Comparison of ENCODE assay signal across 15 mouse cellular contexts in the genomic region with DNA sequence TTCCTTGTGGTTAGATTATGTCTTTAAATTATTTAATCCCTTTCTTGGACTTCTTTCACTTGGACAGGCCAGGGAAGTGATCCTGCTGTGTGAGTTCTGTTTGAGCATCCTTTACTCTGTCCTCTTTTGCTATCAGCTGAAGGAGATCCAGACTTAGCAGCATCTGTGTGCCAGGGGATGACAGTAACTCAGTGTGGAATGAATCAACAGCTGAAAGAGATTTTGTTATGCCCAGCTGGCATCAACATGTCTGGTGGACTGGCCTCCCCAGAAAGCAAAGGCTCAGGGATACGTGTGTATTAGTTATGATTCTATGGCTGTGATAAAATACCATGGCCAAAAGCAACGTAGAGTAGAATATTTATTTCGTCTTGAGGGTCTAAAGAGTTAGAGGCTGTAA. TPM values are rescaled to one million over a fixed set of nuclear protein-coding genes. Genes with fewer than 3 reads are reported as not detected.
A peak's percentile ranks its signal among the peaks of the same experiment; 100 is the strongest.
DNase-seq lines count a peak whose midpoint lies in the region; ATAC-seq and TF ChIP-seq lines count a peak whose summit lies in the region.
"Had no signal": no experiment of that assay in that cellular context is flagged by ENCODE, and none has a peak within 500 bp of the region (broad histone marks: within the 10 kb centered on the region; RNA-seq: fewer than 3 reads in every experiment).

No protein-coding gene starts in this region.

- H3K27ac ChIP-seq in left cerebral cortex, adult 2 months: peak overlapping the region; percentile 20; the same call in 1 of the 2 replicates
- H3K27ac ChIP-seq: embryonic facial prominence, embryonic 10.5 days; forebrain, embryonic 15.5 days had no signal

- TF ChIP-seq CTCF in left cerebral cortex, adult 2 months (IDR thresholded peaks at IDR 0.05): no peak

- H3K4me3 ChIP-seq in left cerebral cortex, adult 2 months: no peak overlapping the region
- H3K4me3 ChIP-seq: embryonic facial prominence, embryonic 10.5 days; forebrain, embryonic 15.5 days; heart, embryonic 12.5 days had no signal

- peak; percentile 63 for ATAC-seq in frontal cortex, adult (ENCODE audit: low TSS enrichment)

- DNase-seq in frontal cortex, postnatal 10 days (ENCODE audit: low spot score in 2 of 2): no peak
- no peak for DNase-seq in left cerebral cortex, adult 2 months (ENCODE audit: extremely low spot score in 1 of 2, low spot score in 2 of 2)
- DNase-seq in left cerebral cortex, postnatal 25 days (ENCODE audit: low spot score in 2 of 2): no peak
- peak; percentile 66 for DNase-seq in brain, adult 2 months (ENCODE audit: low read depth, low spot score)
- no peak for DNase-seq in cerebellum, postnatal 25 days
- DNase-seq: adrenal gland, adult 2 months; adrenal gland, postnatal 25 days; cerebellum, adult 8-10 months; gastrocnemius, postnatal 14 days; heart, postnatal 36 days had no signal

- intact Hi-C loops in left cerebral cortex, adult 2 months (cut with DNase I): no loop called here
- intact Hi-C loops in left cerebral cortex, postnatal 25 days (cut with DNase I): no loop called here

RNA-seq across cellular contexts. Expression of gene Dclk1, which starts 28.2 kb away (rescaled TPM):
- total RNA-seq in left cerebral cortex, adult 2 months (2021): 100 to 1,000 TPM; 871 to 963 TPM
- 1,000 to 10,000 TPM; 1,039 to 1,049 TPM for total RNA-seq in left cerebral cortex, postnatal 25 days (2021)
- total RNA-seq: CH12.LX had no signal
